Mouse (Mus musculus): ENCODE results near the gene Ywhah.

GRCm38 (mm10) chr5:32977179-32977578 lies 41.4 kb upstream of the Ywhah start:
- TF ChIP-seq CTCF (IDR thresholded peaks at IDR 0.05; ENCODE audit: low read depth) = no peak
- no peak for TF ChIP-seq EP300 (IDR thresholded peaks at IDR 0.05; ENCODE audit: low read depth)
